Mouse (Mus musculus): ENCODE data around the gene Cd4.

Gene Cd4

GRCm38 (mm10) chr6:124828868-124829798 is 58.9 kb downstream of the Cd4 start, which contains the start of the genes Usp5 and Cdca3:
Usp5 (minus strand) TSS chr6:124829484.
Cdca3 (plus strand) TSS chr6:124829547.
- H3K27me3 ChIP-seq (ENCODE audit: control insufficient read depth, insufficient read depth, low read length, poor library complexity, severe bottlenecking) = no peaks in the 10 kb centered on the region
- H3K36me3 ChIP-seq (ENCODE audit: control insufficient read depth, insufficient read depth, low read length, poor library complexity, severe bottlenecking) = peaks cover 2% of the 10 kb centered on the region
- DNase-seq (ENCODE audit: low read depth, low spot score) = peak; percentile 99

GRCm38 (mm10) chr6:124828101-124828592 is 59.9 kb downstream of the Cd4 start:
- Histone ChIP-seq H3K36me3 (ENCODE audit: control insufficient read depth, insufficient read depth, low read length, poor library complexity, severe bottlenecking) (peaks cover 6% of the 10 kb centered on the region), H3K27me3 (ENCODE audit: control insufficient read depth, insufficient read depth, low read length, poor library complexity, severe bottlenecking) (no peaks in the 10 kb centered on the region)
- peak; percentile 25 for DNase-seq (ENCODE audit: low read depth, low spot score)

GRCm38 (mm10) chr6:124822049-124822448 is 66.0 kb downstream of the Cd4 start:
- H3K27me3 ChIP-seq (ENCODE audit: control insufficient read depth, insufficient read depth, low read length, poor library complexity, severe bottlenecking) = no peaks in the 10 kb centered on the region
- no peak for DNase-seq (ENCODE audit: low read depth, low spot score)
- peaks cover 6% of the 10 kb centered on the region for H3K36me3 ChIP-seq (ENCODE audit: control insufficient read depth, insufficient read depth, low read length, poor library complexity, severe bottlenecking)

DNA sequence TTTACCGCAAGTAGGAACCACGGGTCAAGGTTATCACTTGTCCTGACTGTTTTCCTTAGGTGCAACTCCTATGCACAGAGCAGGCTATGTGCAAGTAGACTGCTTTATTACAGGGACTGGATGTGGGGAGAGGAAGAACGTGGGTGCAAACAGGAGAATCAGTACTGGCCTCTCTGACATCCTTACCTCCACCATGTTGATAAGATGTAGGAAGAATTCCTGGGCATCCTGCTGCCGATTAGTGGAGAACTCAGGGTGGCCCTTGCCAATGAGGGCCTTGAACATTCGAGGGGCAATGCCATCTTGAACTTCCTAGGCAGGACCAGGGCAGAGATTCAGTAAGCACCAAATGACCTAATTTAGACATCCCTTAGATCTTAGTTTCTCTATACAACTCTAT is 67.1 kb downstream of the Cd4 start:
- Histone ChIP-seq H3K36me3 (ENCODE audit: control insufficient read depth, insufficient read depth, low read length, poor library complexity, severe bottlenecking) (peaks cover 6% of the 10 kb centered on the region), H3K27me3 (ENCODE audit: control insufficient read depth, insufficient read depth, low read length, poor library complexity, severe bottlenecking) (no peaks in the 10 kb centered on the region)
- no peak for DNase-seq (ENCODE audit: low read depth, low spot score)

GRCm38 (mm10) chr6:124817971-124818370 is 70.0 kb downstream of the Cd4 start:
- DNase-seq (ENCODE audit: low read depth, low spot score) = no peak
- Histone ChIP-seq H3K36me3 (ENCODE audit: control insufficient read depth, insufficient read depth, low read length, poor library complexity, severe bottlenecking) (no peaks in the 10 kb centered on the region; the same call in none of the 2 replicates), H3K27me3 (ENCODE audit: control insufficient read depth, insufficient read depth, low read length, poor library complexity, severe bottlenecking) (no peaks in the 10 kb centered on the region)

DNA sequence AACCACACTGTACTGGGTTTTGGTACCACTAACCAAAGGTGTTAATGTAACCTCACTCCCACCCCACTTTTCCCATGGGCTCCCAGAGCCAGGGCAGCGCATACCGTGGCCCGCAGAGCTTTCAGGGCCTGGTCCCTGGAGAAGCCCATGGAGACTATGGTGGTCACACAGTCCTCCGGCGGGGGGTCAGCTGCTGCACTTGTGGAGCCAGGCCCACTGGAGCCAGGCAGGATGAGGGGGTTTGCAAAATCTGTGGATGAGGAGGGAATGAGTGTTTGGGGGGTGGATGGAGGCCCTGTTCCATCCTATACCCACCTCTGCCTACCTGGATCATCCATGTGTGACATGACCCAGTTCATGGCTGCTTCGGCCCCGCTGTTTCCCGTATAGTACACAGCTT is 70.5 kb downstream of the Cd4 start:
- H3K36me3 ChIP-seq (ENCODE audit: control insufficient read depth, insufficient read depth, low read length, poor library complexity, severe bottlenecking) = no peaks in the 10 kb centered on the region; the same call in none of the 2 replicates
- no peaks in the 10 kb centered on the region for H3K27me3 ChIP-seq (ENCODE audit: control insufficient read depth, insufficient read depth, low read length, poor library complexity, severe bottlenecking)
- DNase-seq (ENCODE audit: low read depth, low spot score) = no peak

- no peaks in the 10 kb centered on the region for H3K27me3 ChIP-seq (ENCODE audit: control insufficient read depth, insufficient read depth, low read length, poor library complexity, severe bottlenecking)
- H3K36me3 ChIP-seq (ENCODE audit: control insufficient read depth, insufficient read depth, low read length, poor library complexity, severe bottlenecking) = no peaks in the 10 kb centered on the region; the same call in none of the 2 replicates
- no peak for DNase-seq (ENCODE audit: low read depth, low spot score)
Observed at GRCm38 (mm10) chr6:124817125-124817524, 70.9 kb downstream of the Cd4 start.

DNA sequence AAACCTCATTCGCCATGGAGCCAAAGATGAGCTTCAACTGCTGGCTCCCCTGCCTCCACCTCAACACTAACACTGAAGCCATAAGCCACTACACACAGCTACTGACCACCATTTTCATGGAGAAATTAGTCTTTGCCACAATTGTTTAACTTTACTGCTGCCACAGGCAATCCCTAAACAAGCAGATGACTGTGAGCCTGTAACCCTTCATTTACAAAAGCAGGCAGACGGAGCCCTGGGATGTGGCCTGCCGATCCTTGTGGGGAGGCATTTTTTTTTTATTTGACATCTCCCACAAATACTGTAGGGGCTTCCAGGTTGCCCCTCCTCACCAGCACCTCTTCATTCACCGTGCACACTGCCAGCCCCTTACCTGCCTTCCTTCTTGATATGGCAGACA is 71.4 kb downstream of the Cd4 start:
- Histone ChIP-seq H3K27me3 (ENCODE audit: control insufficient read depth, insufficient read depth, low read length, poor library complexity, severe bottlenecking) (no peaks in the 10 kb centered on the region), H3K36me3 (ENCODE audit: control insufficient read depth, insufficient read depth, low read length, poor library complexity, severe bottlenecking) (no peaks in the 10 kb centered on the region; the same call in none of the 2 replicates)
- no peak for DNase-seq (ENCODE audit: low read depth, low spot score)

GRCm38 (mm10) chr6:124814858-124815774 is 72.9 kb downstream of the Cd4 start:
- Histone ChIP-seq H3K36me3 (ENCODE audit: control insufficient read depth, insufficient read depth, low read length, poor library complexity, severe bottlenecking) (no peaks in the 10 kb centered on the region; the same call in 1 of the 2 replicates), H3K27me3 (ENCODE audit: control insufficient read depth, insufficient read depth, low read length, poor library complexity, severe bottlenecking) (no peaks in the 10 kb centered on the region)

More at GRCm38 (mm10) chr6:124814858-124815774, 72.9 kb downstream of the Cd4 start:
- no peak for DNase-seq (ENCODE audit: low read depth, low spot score)
